Mouse (Mus musculus) T-helper 1 cell (primary cell): Measurements from ENCODE around the gene Polr1c.

Source experiments
- in situ Hi-C: fragments of 300-600 bp; cut with MboI, MseI; formaldehyde crosslinking; loops from one replicate; pipeline ENCODE4 v1.15.1; 2025; ENCODE audit warnings: high pct_unique_total_duplicates

Gene Polr1c

GRCm38 (mm10) chr17:46265918-46266618, 18.2 kb upstream of the Polr1c start:
- in situ Hi-C loops: no loop called here

- in situ Hi-C loops: no loop called here
Observed at GRCm38 (mm10) chr17:46265502-46265901, 17.6 kb upstream of the Polr1c start.

- in situ Hi-C loops: no loop called here
Observed at GRCm38 (mm10) chr17:46262201-46262694, 14.4 kb upstream of the Polr1c start.

- in situ Hi-C loops: no loop called here
Observed at GRCm38 (mm10) chr17:46259675-46260074, 11.8 kb upstream of the Polr1c start.

GRCm38 (mm10) chr17:46258279-46259053, 10.6 kb upstream of the Polr1c start:
- in situ Hi-C loops: no loop called here

- in situ Hi-C loops: no loop called here
Observed at GRCm38 (mm10) chr17:46255147-46255546, 7.3 kb upstream of the Polr1c start.

- in situ Hi-C loops: no loop called here
Observed at GRCm38 (mm10) chr17:46254106-46254505, 6.3 kb upstream of the Polr1c start.

- in situ Hi-C loops: no loop called here
Observed at GRCm38 (mm10) chr17:46253452-46254084, 5.7 kb upstream of the Polr1c start, which contains the start of gene Lrrc73. TSS of gene Lrrc73 (plus strand) at chr17:46253531.

- in situ Hi-C loops: no loop called here
Observed at GRCm38 (mm10) chr17:46252571-46253451, 5.0 kb upstream of the Polr1c start.

GRCm38 (mm10) chr17:46251174-46251573, 3.3 kb upstream of the Polr1c start:
- in situ Hi-C loops: no loop called here

GRCm38 (mm10) chr17:46248189-46248522, 302 bp upstream of the Polr1c start:
- in situ Hi-C loops: loop anchor here (5.0 kb wide), 1 partner anchor 81 kb away; no protein-coding TSS in a partner anchor

GRCm38 (mm10) chr17:46244579-46244978, 3.3 kb downstream of the Polr1c start:
- in situ Hi-C loops: no loop called here

- in situ Hi-C loops: no loop called here
Observed at GRCm38 (mm10) chr17:46243624-46244023, 4.2 kb downstream of the Polr1c start.

GRCm38 (mm10) chr17:46242993-46243392, 4.9 kb downstream of the Polr1c start:
- in situ Hi-C loops: no loop called here

GRCm38 (mm10) chr17:46242274-46242673, 5.6 kb downstream of the Polr1c start:
- in situ Hi-C loops: no loop called here

GRCm38 (mm10) chr17:46241471-46241870, 6.4 kb downstream of the Polr1c start:
- in situ Hi-C loops: no loop called here

GRCm38 (mm10) chr17:46239516-46240114, 8.2 kb downstream of the Polr1c start:
- in situ Hi-C loops: no loop called here

- in situ Hi-C loops: no loop called here
Observed at GRCm38 (mm10) chr17:46237480-46237879, 10.4 kb downstream of the Polr1c start.

- in situ Hi-C loops: no loop called here
Observed at GRCm38 (mm10) chr17:46237079-46237478, 10.8 kb downstream of the Polr1c start.

GRCm38 (mm10) chr17:46236067-46236466, 11.8 kb downstream of the Polr1c start:
- in situ Hi-C loops: no loop called here

- in situ Hi-C loops: no loop called here
Observed at GRCm38 (mm10) chr17:46227576-46227975, 20.3 kb downstream of the Polr1c start.
